Mouse (Mus musculus) forebrain, embryonic 10.5 days (tissue): ENCODE results near the gene Tmem60. TPM values are rescaled to one million over a fixed set of nuclear protein-coding genes. Genes with fewer than 3 reads are reported as not detected.

Experiments
- DNase-seq: peaks from one replicate; pipeline ENCODE4 v3.0.0-alpha.2; 2017; ENCODE audit warnings: low spot score; ENCODE audit errors: extremely low spot score
- H3K27ac ChIP-seq: fragments of 300-500 bp; sonication (generic); 2 replicates; pipeline ENCODE4 v1.5.1; 2016; ENCODE audit warnings: mild to moderate bottlenecking
- H3K27me3 ChIP-seq: fragments of 300-500 bp; sonication (generic); 2 replicates; pipeline ENCODE4 v1.6.1; 2016; ENCODE audit warnings: mild to moderate bottlenecking; ENCODE audit not compliant: poor library complexity, severe bottlenecking
- H3K36me3 ChIP-seq: fragments of 300-500 bp; sonication (generic); replicated peaks from 2 replicates; pipeline ENCODE4 v1.6.1; 2016; ENCODE audit warnings: mild to moderate bottlenecking, moderate library complexity
- H3K4me1 ChIP-seq: fragments of 300-500 bp; sonication (generic); 2 replicates; pipeline ENCODE4 v1.6.1; 2016
- H3K4me3 ChIP-seq: fragments of 300-500 bp; sonication (generic); 2 replicates; pipeline ENCODE4 v1.5.1; 2016; ENCODE audit warnings: mild to moderate bottlenecking, moderate library complexity
- H3K9me3 ChIP-seq: fragments of 300-500 bp; sonication (generic); 2 replicates; pipeline ENCODE4 v1.6.1; 2016; ENCODE audit warnings: mild to moderate bottlenecking, moderate library complexity
- WGBS: fragments of 180-500 bp; shearing (Covaris S2); methylation state at CpG from one replicate; pipeline ENCODE4 v1.1.7; 2016; 5-methylcytosine and 5-hydroxymethylcytosine counted together
- polyA plus RNA-seq: library from polyadenylated mRNA; unstranded; fragments of >200 nt; fragmentation: Nextera tagmentation; extraction: Ambion mirVana; gene quantifications from 2 replicates; pipeline ENCODE4 v1.2.1, GENCODE M21; 2016

Tmem60 gene
- polyA plus RNA-seq = 54.3 and 55.6 TPM in 2 replicates

GRCm38 (mm10) chr5:20881915-20882800 lies at the start of gene Tmem60, which contains the start of gene Phtf2:
Gene Tmem60 (plus strand): TSS chr5:20882191.
Gene Phtf2 (minus strand): TSS chr5:20882124.
- WGBS = under 1% methylated on average over 94 of the region's 94 CpGs
- H3K27me3 ChIP-seq = no peaks in the 10 kb centered on the region
- peak within 1 kb of the TSS; percentile 96 for H3K27ac ChIP-seq
- peak within 1 kb of the TSS; percentile 84 for H3K4me3 ChIP-seq
- H3K9me3 ChIP-seq = no peaks in the 10 kb centered on the region
- H3K36me3 ChIP-seq = peaks cover 24% of the 10 kb centered on the region
- H3K4me1 ChIP-seq = peaks cover 21% of the 10 kb centered on the region
- peak; percentile 97 for DNase-seq

DNA sequence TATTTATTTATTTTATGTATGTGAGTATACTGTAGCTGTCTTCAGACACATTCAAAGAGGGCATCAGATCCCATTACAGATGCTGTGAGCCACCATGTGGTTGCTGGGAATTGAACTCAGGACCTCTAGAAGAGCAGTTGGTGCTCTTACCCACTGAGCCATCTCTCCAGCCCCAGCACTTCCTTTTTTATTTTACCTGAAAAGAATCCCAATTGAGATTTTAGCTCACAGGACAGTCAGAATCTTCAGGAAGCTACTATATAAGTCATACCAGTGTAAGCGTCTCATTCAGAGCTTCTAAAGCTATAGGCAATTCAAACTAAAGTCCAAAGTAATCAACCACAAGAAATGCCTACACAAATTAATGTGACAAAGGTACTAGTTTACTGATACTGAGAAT lies 47.6 kb upstream of the Tmem60 start:
- no peak for DNase-seq
- Histone ChIP-seq H3K4me3 (no peak overlapping the region), H3K36me3 (peaks cover 11% of the 10 kb centered on the region; the same call in 1 of the 2 replicates), H3K27ac (no peak overlapping the region), H3K4me1 (no peaks in the 10 kb centered on the region), H3K9me3 (no peaks in the 10 kb centered on the region), H3K27me3 (no peaks in the 10 kb centered on the region)
- 94% methylated on average over 1 of the region's 1 CpGs for WGBS

GRCm38 (mm10) chr5:20837082-20837481 lies 44.9 kb upstream of the Tmem60 start:
- no peaks in the 10 kb centered on the region for H3K27me3 ChIP-seq
- H3K4me3 ChIP-seq = no peak overlapping the region
- H3K4me1 ChIP-seq = no peaks in the 10 kb centered on the region
- DNase-seq = no peak
- H3K9me3 ChIP-seq = no peaks in the 10 kb centered on the region
- WGBS = 98% methylated on average over 1 of the region's 1 CpGs
- H3K36me3 ChIP-seq = peaks cover 11% of the 10 kb centered on the region
- H3K27ac ChIP-seq = no peak overlapping the region

GRCm38 (mm10) chr5:20843405-20843804 lies 38.6 kb upstream of the Tmem60 start:
- Histone ChIP-seq H3K27ac (no peak overlapping the region), H3K4me1 (no peaks in the 10 kb centered on the region), H3K36me3 (no peaks in the 10 kb centered on the region; the same call in 1 of the 2 replicates), H3K27me3 (no peaks in the 10 kb centered on the region), H3K9me3 (no peaks in the 10 kb centered on the region), H3K4me3 (no peak overlapping the region)
- 58% methylated on average over 3 of the region's 3 CpGs for WGBS
- DNase-seq = no peak

DNA sequence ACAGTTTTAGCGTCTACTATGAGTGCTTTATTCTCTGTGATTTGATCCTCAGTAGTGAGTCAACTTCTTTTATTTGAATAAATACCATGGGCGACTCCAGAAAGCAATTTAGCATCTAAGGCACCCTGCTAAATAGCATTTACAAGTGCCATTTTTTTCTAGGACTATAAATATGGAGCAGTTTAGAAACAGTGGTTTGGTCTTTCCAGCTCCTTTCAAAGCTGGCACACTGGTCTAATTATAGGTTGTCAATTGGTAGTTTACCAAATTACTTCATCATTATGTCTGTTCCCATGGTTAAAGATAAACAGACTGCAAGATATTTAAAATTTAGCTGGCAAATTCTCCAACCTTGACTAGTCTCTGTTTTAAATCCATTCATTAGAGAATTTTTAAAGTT lies 38.2 kb upstream of the Tmem60 start:
- WGBS = 79% methylated on average over 2 of the region's 2 CpGs
- no peaks in the 10 kb centered on the region for H3K27me3 ChIP-seq

GRCm38 (mm10) chr5:20847010-20847409 lies 35.0 kb upstream of the Tmem60 start:
- H3K27ac ChIP-seq = no peak overlapping the region
- H3K4me1 ChIP-seq = no peaks in the 10 kb centered on the region
- no peak overlapping the region for H3K4me3 ChIP-seq
- H3K9me3 ChIP-seq = no peaks in the 10 kb centered on the region
- DNase-seq = no peak
- H3K36me3 ChIP-seq = no peaks in the 10 kb centered on the region
- WGBS = 97% methylated on average over 2 of the region's 2 CpGs
- H3K27me3 ChIP-seq = no peaks in the 10 kb centered on the region

More for the DNA sequence above, 38.2 kb upstream of the Tmem60 start:
- no peak for DNase-seq
- Histone ChIP-seq H3K27ac (no peak overlapping the region), H3K36me3 (no peaks in the 10 kb centered on the region; the same call in 1 of the 2 replicates), H3K4me3 (no peak overlapping the region), H3K9me3 (no peaks in the 10 kb centered on the region), H3K4me1 (no peaks in the 10 kb centered on the region)

DNA sequence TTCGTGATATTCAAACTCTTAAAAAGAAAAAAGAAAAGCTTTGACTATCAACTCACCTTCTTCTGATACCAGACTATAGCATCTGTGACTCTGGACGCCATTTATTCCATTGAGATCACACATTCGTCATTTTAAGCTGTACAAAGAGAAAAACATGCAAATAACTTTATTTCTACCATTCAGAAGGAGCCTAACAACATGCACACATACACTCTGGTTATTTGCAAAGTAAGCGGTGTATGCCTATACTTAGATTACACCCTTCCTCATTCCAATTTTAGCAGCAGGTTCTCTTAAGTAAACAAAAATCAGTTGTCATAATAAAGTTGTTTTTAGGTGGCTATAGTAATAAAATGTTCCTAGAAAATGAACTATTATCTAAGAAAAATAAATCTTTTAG lies 26.9 kb upstream of the Tmem60 start:
- 92% methylated on average over 4 of the region's 4 CpGs for WGBS
- DNase-seq = no peak
- Histone ChIP-seq H3K36me3 (peaks cover 23% of the 10 kb centered on the region), H3K27me3 (no peaks in the 10 kb centered on the region), H3K4me3 (no peak overlapping the region), H3K27ac (no peak overlapping the region), H3K9me3 (no peaks in the 10 kb centered on the region), H3K4me1 (no peaks in the 10 kb centered on the region)

GRCm38 (mm10) chr5:20858404-20858803 lies 23.6 kb upstream of the Tmem60 start:
- WGBS = 89% methylated on average over 2 of the region's 2 CpGs
- no peak for DNase-seq
- Histone ChIP-seq H3K9me3 (no peaks in the 10 kb centered on the region), H3K27ac (no peak overlapping the region), H3K4me3 (no peak overlapping the region), H3K4me1 (no peaks in the 10 kb centered on the region), H3K27me3 (no peaks in the 10 kb centered on the region), H3K36me3 (peaks cover 20% of the 10 kb centered on the region)

DNA sequence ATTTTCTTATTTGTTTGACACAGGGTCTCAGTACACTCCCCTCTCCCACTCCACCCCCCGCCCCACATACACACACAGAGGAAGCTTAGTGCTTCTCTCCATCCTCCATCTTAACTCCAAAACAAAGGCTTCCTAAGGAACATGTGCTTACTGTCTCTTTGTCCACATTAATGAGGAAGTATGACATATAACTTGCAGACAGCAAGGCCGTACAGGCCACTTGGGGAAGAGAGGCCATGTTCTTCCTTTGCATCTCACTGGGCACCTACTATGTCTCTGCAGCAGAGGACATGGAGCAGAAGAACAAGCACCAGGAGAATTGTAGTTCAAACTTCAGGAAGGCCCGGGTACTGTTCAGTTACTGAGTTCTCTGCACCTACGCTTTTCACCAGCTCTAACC lies 21.4 kb upstream of the Tmem60 start:
- no peaks in the 10 kb centered on the region for H3K27me3 ChIP-seq
- H3K27ac ChIP-seq = no peak overlapping the region
- WGBS = 95% methylated on average over 4 of the region's 4 CpGs

GRCm38 (mm10) chr5:20861901-20862300 lies 20.1 kb upstream of the Tmem60 start:
- H3K27ac ChIP-seq = no peak overlapping the region
- peaks cover 14% of the 10 kb centered on the region for H3K36me3 ChIP-seq
- H3K27me3 ChIP-seq = no peaks in the 10 kb centered on the region
- WGBS = 92% methylated on average over 2 of the region's 2 CpGs
- H3K4me1 ChIP-seq = no peaks in the 10 kb centered on the region
- H3K9me3 ChIP-seq = no peaks in the 10 kb centered on the region
- no peak overlapping the region for H3K4me3 ChIP-seq
- DNase-seq = no peak

More for the DNA sequence above, 21.4 kb upstream of the Tmem60 start:
- Histone ChIP-seq H3K4me1 (no peaks in the 10 kb centered on the region), H3K36me3 (peaks cover 14% of the 10 kb centered on the region), H3K9me3 (no peaks in the 10 kb centered on the region), H3K4me3 (no peak overlapping the region)
- no peak for DNase-seq

DNA sequence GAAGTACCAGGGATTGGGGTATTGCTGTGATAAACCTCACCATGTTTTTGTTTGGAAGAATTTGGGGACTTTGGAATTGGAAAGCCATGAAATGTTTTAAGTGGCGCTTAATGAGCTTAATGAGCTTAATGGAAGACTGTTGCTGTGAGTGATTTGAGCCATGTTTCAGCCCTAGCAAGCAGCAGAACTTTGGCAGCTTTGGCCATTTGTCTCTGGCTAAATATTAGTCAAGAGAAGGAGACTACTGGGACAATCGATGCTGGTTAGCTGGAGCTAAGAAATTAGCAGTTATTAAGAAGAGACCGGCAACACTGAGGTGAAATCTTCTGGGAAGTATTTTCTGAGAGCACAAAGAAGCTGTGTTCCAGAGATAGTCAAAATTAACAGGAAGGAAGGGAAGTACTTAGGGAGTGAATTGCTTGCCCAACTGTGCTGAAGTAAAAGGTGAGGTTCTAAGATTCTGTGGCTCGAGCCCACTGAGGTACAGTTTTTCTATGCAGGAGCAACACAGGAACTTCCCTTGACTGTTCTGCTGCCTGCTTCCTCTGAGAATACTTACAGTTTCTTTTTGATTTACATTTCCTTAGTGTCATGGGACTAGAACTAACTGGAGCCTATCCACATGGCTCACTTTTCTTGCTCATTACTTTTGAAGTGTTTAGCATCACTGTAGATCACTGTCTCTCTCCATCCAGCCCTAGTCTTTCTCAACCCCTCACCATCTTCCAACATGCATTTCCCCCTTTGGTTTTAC lies 17.6 kb upstream of the Tmem60 start:
- no peaks in the 10 kb centered on the region for H3K4me1 ChIP-seq
- H3K27ac ChIP-seq = no peak overlapping the region
- 89% methylated on average over 4 of the region's 4 CpGs for WGBS
- H3K9me3 ChIP-seq = no peaks in the 10 kb centered on the region
- peaks cover 3% of the 10 kb centered on the region for H3K36me3 ChIP-seq
- DNase-seq = no peak
- H3K4me3 ChIP-seq = no peak overlapping the region
- no peaks in the 10 kb centered on the region for H3K27me3 ChIP-seq

DNA sequence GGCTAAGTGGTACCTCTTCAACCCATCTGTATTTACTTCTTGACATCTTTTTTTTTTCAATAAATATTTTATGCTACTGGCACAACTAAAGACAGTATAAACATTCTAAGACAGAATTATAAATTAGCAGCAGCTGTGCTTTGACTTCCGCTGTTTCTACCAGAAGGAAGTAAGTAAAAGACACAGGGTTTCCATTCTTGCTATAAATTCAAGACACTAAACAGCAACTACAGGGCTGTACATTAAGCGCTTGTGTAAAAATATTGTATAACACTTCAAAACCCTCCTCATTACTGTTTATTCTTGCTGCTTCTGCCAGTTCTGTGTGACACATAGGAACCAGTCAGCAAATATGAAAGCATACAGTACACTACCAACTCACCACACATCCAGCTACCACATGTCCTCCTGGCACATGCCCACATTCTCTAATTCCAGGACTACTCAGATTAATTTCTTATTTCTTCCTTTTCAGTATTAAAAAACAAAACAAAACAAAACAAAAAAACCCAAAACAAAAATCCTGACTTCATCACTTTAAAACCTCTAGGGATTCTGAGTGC lies 16.7 kb upstream of the Tmem60 start:
- 0 out of 2 replicates have a peak, but pooled peaks cover 3% of the 10 kb centered on the region for H3K36me3 ChIP-seq
- no peak for DNase-seq
- 99% methylated on average over 2 of the region's 2 CpGs for WGBS
- no peaks in the 10 kb centered on the region for H3K9me3 ChIP-seq
- H3K27me3 ChIP-seq = no peaks in the 10 kb centered on the region
- no peak overlapping the region for H3K4me3 ChIP-seq
- no peaks in the 10 kb centered on the region for H3K4me1 ChIP-seq
- H3K27ac ChIP-seq = no peak overlapping the region
